Mouse (Mus musculus) liver, postnatal 0 days (tissue): ENCODE data around the gene Zswim3.

Source experiments
- CTCF ChIP-seq: sonication (generic); IDR thresholded peaks from 2 replicates; pipeline ENCODE4 v1.5.1; 2016; ENCODE audit warnings: antibody characterized with exemption, low read depth
- EP300 ChIP-seq: IDR thresholded peaks from 2 replicates; pipeline ENCODE4 v1.6.1; 2016; ENCODE audit warnings: antibody characterized with exemption, low read depth, mild to moderate bottlenecking

DNA sequence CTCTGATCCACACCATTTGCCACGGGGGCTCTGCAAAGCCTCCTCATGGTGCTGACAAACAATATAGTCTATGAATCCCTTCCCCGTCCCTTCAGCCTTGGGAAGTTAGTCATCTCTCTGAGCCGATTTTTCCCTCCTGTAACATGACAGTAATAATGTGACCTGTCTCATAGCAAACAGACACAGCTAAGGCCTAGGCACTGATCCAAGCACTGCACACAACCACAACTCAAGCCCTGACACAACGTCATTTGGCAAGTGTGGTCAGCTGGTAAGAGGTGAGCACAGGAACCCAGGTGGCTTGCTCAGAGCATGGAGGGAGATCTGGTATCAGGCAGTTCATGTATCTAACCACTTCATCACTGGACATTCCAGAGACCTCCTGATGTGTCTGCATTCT lies 9.0 kb upstream of the Zswim3 start:
- TF ChIP-seq CTCF (no peak), EP300 (no peak)
